Mouse (Mus musculus) embryonic facial prominence, embryonic 14.5 days (tissue): ENCODE measurements at regions not wholly inside any gene's neighbourhood (a gene's known extent, or its start where the extent isn't known, plus 50 kb on each side); places are given as distances from the start of the nearest gene placed in this dataset.

Experiments used
- ATAC-seq: fragments of 200-750 bp; cut with Nextera tagmentation; 2 replicates; pipeline ENCODE4 v1.8.0; 2017; ENCODE audit warnings: low read depth, moderate number of reproducible peaks, moderate TSS enrichment
- DNase-seq: peaks from one replicate; pipeline ENCODE4 v3.0.0-alpha.2; 2015; ENCODE audit warnings: low spot score
- H3K27ac ChIP-seq: fragments of 300-500 bp; sonication (generic); replicated peaks from 2 replicates; pipeline ENCODE4 v1.5.1; 2014; ENCODE audit warnings: low read depth, mild to moderate bottlenecking, low read length, moderate library complexity
- H3K27me3 ChIP-seq: fragments of 300-500 bp; sonication (generic); replicated peaks from 2 replicates; pipeline ENCODE4 v1.6.1; 2014; ENCODE audit warnings: low read length; ENCODE audit not compliant: control insufficient read depth, insufficient read depth
- H3K36me3 ChIP-seq: fragments of 300-500 bp; sonication (generic); 2 replicates; pipeline ENCODE4 v1.6.1; 2014; ENCODE audit warnings: low read length, mixed read lengths; ENCODE audit not compliant: control insufficient read depth, insufficient read depth
- H3K4me1 ChIP-seq: fragments of 300-500 bp; sonication (generic); 2 replicates; pipeline ENCODE4 v1.6.1; 2014; ENCODE audit warnings: antibody characterized with exemption, low read length; ENCODE audit not compliant: control insufficient read depth, insufficient read depth
- H3K4me2 ChIP-seq: fragments of 300-500 bp; sonication (generic); 2 replicates; pipeline ENCODE4 v1.6.1; 2014; ENCODE audit warnings: low read depth, mild to moderate bottlenecking, low read length, moderate library complexity, mixed read lengths
- H3K4me3 ChIP-seq: fragments of 300-500 bp; sonication (generic); 2 replicates; pipeline ENCODE4 v1.5.1; 2014; ENCODE audit warnings: low read depth, mild to moderate bottlenecking, low read length
- H3K9ac ChIP-seq: fragments of 300-500 bp; sonication (generic); 2 replicates; pipeline ENCODE4 v1.6.1; 2014; ENCODE audit warnings: low read depth, mild to moderate bottlenecking, low read length, moderate library complexity, mixed read lengths
- H3K9me3 ChIP-seq: fragments of 300-500 bp; sonication (generic); 2 replicates; pipeline ENCODE4 v1.6.1; 2016; ENCODE audit warnings: low read length; ENCODE audit not compliant: control insufficient read depth
- WGBS: fragments of 180-500 bp; shearing (Covaris S2); extraction: QIAGEN DNeasy Blood & Tissue Kit; methylation state at CpG from one replicate; pipeline ENCODE4 v1.1.7; 2014; 5-methylcytosine and 5-hydroxymethylcytosine counted together

DNA sequence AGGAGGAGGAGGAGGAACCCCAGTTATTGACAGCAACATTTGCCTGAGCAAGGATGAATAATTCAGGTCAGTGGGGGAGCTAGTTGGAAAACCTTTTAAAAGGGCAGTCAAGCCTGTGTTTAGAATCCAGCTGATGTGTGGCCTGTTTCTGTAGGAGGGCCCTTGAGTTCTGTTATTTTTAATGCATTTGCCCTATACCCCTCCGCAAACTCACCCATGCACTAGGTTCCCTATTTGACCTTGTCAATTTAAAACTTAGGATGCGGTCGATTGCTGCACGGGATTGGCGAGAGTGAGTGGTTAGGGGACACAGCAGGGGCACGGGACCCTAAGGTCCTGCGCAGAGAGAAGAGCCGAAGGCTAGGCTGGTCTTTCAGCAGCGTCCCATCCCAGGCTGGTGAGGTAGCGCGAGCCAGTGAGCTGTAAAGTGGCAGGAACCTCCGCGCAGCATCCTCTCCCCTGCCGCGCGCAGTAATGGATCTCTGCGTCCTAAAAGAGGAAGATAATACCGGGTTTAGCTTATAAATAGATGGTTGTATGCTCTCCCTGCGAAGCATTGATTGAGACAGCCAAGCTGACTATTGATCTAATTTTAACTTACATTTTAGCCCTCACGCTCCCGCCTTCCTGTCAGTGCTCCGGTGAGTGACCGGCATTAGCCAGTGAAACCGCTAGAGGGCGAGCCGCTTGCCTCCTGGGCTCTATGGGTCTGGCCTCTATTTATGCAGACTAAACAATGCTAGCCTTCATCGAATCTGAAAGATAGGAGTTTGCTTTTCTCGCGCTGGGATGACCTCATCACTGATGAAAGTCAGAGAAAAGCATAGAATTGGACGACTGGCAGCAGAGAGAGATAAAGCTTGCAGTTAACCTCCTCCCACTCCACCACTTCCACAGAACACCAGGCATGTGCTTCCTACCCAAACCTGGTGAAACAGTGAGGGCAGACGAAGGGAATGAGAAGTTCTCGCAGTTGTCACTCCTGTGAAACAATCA, 245.5 kb downstream of the Cd47 start:
- H3K27me3 ChIP-seq, result no peaks in the 10 kb centered on the region
- ATAC-seq (peak; percentile 91), DNase-seq (peak; percentile 76)
- no peak overlapping the region for H3K27ac ChIP-seq
- H3K9ac ChIP-seq, result peak overlapping the region; percentile 38; the same call in 1 of the 2 replicates
- peak overlapping the region; percentile 56 for H3K4me2 ChIP-seq
- H3K4me3 ChIP-seq, result peak overlapping the region; percentile 34
- H3K4me1 ChIP-seq, result no peaks in the 10 kb centered on the region
- no peaks in the 10 kb centered on the region for H3K9me3 ChIP-seq
- H3K36me3 ChIP-seq, result no peaks in the 10 kb centered on the region
- WGBS, result 13% methylated on average over 32 of the region's 32 CpGs

DNA sequence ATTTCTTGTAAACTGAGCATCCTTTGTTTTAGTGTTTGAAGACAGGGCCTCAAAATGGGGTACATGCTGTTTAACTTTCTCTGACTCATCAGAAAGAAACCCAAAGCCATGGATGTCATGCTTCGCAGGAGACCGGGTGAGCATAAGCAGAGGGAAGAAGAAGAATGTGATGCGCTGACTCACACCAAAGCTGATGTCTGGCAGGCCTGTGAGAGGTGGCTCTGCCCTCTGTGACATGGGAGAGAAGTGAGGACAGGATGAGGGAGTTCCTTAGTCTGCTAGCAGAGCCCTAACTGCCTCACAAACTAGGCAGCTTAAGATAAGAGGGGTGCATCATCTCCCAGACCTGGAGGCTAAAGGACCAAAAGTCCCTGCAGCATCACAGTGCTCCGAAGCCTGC, 263.2 kb downstream of the Cd47 start:
- Histone ChIP-seq H3K27ac (no peak overlapping the region), H3K9ac (no peak overlapping the region), H3K36me3 (no peaks in the 10 kb centered on the region), H3K4me2 (no peak overlapping the region), H3K4me1 (no peaks in the 10 kb centered on the region), H3K4me3 (no peak overlapping the region), H3K27me3 (no peaks in the 10 kb centered on the region), H3K9me3 (no peaks in the 10 kb centered on the region)
- DNase-seq (no peak), ATAC-seq (no peak)
- 81% methylated on average over 4 of the region's 4 CpGs for WGBS

- 67% methylated on average over 5 of the region's 5 CpGs for WGBS
- no peaks in the 10 kb centered on the region for H3K36me3 ChIP-seq
- DNase-seq, result peak; percentile 61
- no peak overlapping the region for H3K9ac ChIP-seq
- H3K4me3 ChIP-seq, result no peak overlapping the region
- no peak overlapping the region for H3K4me2 ChIP-seq
- no peaks in the 10 kb centered on the region for H3K9me3 ChIP-seq
- no peak overlapping the region for H3K27ac ChIP-seq
- no peaks in the 10 kb centered on the region for H3K27me3 ChIP-seq
- H3K4me1 ChIP-seq, result no peaks in the 10 kb centered on the region; the same call in 1 of the 2 replicates
- ATAC-seq, result no peak
Measured at GRCm38 (mm10) chr16:50065336-50066082, 265.2 kb downstream of the Cd47 start.

GRCm38 (mm10) chr16:50069033-50069432, 268.7 kb downstream of the Cd47 start:
- Histone ChIP-seq H3K4me1 (no peaks in the 10 kb centered on the region; the same call in 1 of the 2 replicates), H3K9ac (no peak overlapping the region), H3K27me3 (no peaks in the 10 kb centered on the region), H3K4me3 (no peak overlapping the region), H3K36me3 (no peaks in the 10 kb centered on the region), H3K4me2 (no peak overlapping the region), H3K27ac (no peak overlapping the region), H3K9me3 (no peaks in the 10 kb centered on the region)
- WGBS, result 52% methylated on average over 4 of the region's 4 CpGs
- DNase-seq (peak; percentile 74), ATAC-seq (no peak)

GRCm38 (mm10) chr16:50070728-50071127, 270.4 kb downstream of the Cd47 start:
- Histone ChIP-seq H3K27me3 (no peaks in the 10 kb centered on the region), H3K9ac (no peak overlapping the region), H3K4me2 (no peak overlapping the region; the same call in 1 of the 2 replicates), H3K36me3 (no peaks in the 10 kb centered on the region), H3K4me1 (no peaks in the 10 kb centered on the region; the same call in 1 of the 2 replicates), H3K27ac (no peak overlapping the region), H3K9me3 (no peaks in the 10 kb centered on the region), H3K4me3 (no peak overlapping the region)
- DNase-seq (no peak), ATAC-seq (no peak)
- WGBS, result 45% methylated on average over 4 of the region's 4 CpGs

DNA sequence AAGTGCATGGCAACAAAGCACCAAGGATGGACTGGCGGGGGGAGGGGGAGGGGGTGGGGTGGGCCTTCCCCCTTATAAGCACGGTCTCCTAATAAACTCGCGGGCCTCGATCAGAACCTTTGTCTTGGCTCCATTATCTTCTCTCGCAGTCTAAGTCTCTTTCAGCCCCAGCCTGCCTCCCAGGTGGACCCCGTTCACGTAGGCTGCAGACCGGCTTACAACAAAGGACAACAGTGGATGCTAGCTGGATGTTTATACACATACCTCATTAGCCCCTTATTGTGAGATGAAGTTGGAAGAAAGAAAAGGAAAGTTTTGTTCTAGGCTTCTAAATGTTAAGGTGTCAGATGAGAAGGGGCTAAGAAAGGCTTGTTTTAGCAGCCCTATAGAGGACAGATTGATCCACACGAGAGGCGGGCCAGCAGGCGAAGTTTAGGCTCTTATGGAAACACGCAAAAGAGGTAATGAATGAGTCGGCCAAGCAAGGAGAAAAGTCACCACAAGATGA, 272.6 kb downstream of the Cd47 start:
- H3K9me3 ChIP-seq, result no peaks in the 10 kb centered on the region
- H3K4me3 ChIP-seq, result no peak overlapping the region
- 43% methylated on average over 14 of the region's 14 CpGs for WGBS
- H3K4me2 ChIP-seq, result 0 out of 2 replicates have a peak overlapping the region, but pooled peaks have one; percentile 15
- DNase-seq (no peak), ATAC-seq (no peak)
- H3K27ac ChIP-seq, result no peak overlapping the region
- no peaks in the 10 kb centered on the region for H3K27me3 ChIP-seq
- H3K4me1 ChIP-seq, result no peaks in the 10 kb centered on the region; the same call in 1 of the 2 replicates
- no peaks in the 10 kb centered on the region for H3K36me3 ChIP-seq
- no peak overlapping the region for H3K9ac ChIP-seq

DNA sequence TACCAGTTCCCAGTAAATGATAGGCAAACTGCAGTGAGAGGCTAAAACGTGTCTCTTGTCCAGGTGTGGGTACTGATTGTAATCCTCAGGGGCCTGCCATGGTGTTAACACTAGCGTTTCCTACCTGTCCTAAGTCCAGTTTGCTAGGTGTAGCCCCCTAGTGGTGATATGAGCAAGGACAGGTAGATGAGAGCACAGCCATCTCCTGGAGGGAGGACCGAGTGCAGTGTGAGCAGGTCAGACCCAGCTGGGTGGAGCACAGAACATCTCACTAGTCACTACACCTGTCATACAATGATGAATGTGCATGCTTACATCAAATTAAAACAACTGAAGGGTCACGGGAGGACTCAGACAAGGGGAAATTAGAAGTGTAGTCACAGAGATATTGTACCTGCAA, 273.6 kb downstream of the Cd47 start:
- no peaks in the 10 kb centered on the region for H3K36me3 ChIP-seq
- DNase-seq (no peak), ATAC-seq (no peak)
- no peaks in the 10 kb centered on the region; the same call in 1 of the 2 replicates for H3K4me1 ChIP-seq
- no peaks in the 10 kb centered on the region for H3K9me3 ChIP-seq
- H3K4me2 ChIP-seq, result no peak overlapping the region
- H3K4me3 ChIP-seq, result no peak overlapping the region
- H3K9ac ChIP-seq, result no peak overlapping the region
- H3K27me3 ChIP-seq, result no peaks in the 10 kb centered on the region
- WGBS, result 71% methylated on average over 4 of the region's 4 CpGs
- H3K27ac ChIP-seq, result no peak overlapping the region

DNA sequence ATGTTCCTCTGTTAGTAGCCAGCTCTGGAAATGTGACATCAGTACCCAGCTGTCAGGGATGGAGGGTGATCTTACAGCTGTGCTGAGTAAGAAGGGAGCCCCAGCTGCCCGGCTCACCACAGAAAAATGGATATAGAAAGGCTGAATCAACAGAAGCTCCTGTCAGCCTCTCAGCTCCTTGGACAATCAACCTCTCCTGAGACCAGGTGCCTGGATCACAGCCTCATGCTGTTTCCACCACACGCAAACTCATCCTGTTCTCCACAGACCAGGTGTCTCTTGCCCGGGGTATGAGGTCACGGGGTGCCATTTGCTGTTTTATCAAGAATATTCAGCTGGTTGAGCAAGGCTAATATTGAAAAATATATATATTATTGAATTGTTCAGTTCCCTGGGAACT, 275.3 kb downstream of the Cd47 start:
- H3K36me3 ChIP-seq, result no peaks in the 10 kb centered on the region
- 73% methylated on average over 4 of the region's 4 CpGs for WGBS
- no peaks in the 10 kb centered on the region for H3K27me3 ChIP-seq
- H3K9ac ChIP-seq, result no peak overlapping the region
- no peak overlapping the region for H3K4me3 ChIP-seq
- ATAC-seq, result no peak
- H3K4me2 ChIP-seq, result no peak overlapping the region
- H3K4me1 ChIP-seq, result no peaks in the 10 kb centered on the region; the same call in 1 of the 2 replicates
- no peak overlapping the region for H3K27ac ChIP-seq
- no peaks in the 10 kb centered on the region for H3K9me3 ChIP-seq
- DNase-seq, result peak; percentile 25
